Mouse (Mus musculus) embryonic facial prominence, embryonic 11.5 days (tissue): Measurements from ENCODE around the gene Mdm2. TPM values are rescaled to one million over a fixed set of nuclear protein-coding genes. Genes with fewer than 3 reads are reported as not detected.
"Not testable (repeated sequence)": the region's sequence is repeated elsewhere in the genome, so short reads cannot be mapped to it uniquely, and the experiment has no call there.

Source experiments
- ATAC-seq: fragments of 200-750 bp; cut with Nextera tagmentation; replicated peaks from 2 replicates; pipeline ENCODE4 v1.8.0; 2017; ENCODE audit warnings: low read depth; ENCODE audit not compliant: insufficient number of reproducible peaks, low FRiP score, low TSS enrichment
- DNase-seq: peaks from one replicate; pipeline ENCODE4 v3.0.0-alpha.2; 2015; ENCODE audit warnings: low spot score
- H3K27ac ChIP-seq: fragments of 300-500 bp; sonication (generic); replicated peaks from 2 replicates; pipeline ENCODE4 v1.5.1; 2014; ENCODE audit warnings: mild to moderate bottlenecking, low read depth, low read length, control low read depth
- H3K27me3 ChIP-seq: fragments of 300-500 bp; sonication (generic); 2 replicates; pipeline ENCODE4 v1.6.1; 2014; ENCODE audit warnings: mild to moderate bottlenecking, low read length, moderate library complexity, mixed read lengths; ENCODE audit not compliant: control insufficient read depth, insufficient read depth
- H3K36me3 ChIP-seq: fragments of 300-500 bp; sonication (generic); replicated peaks from 2 replicates; pipeline ENCODE4 v1.6.1; 2014; ENCODE audit warnings: low read depth, mild to moderate bottlenecking, low read length, moderate library complexity, mixed read lengths; ENCODE audit not compliant: control insufficient read depth, insufficient read depth
- H3K4me1 ChIP-seq: fragments of 300-500 bp; sonication (generic); 2 replicates; pipeline ENCODE4 v1.6.1; 2014; ENCODE audit warnings: low read length, mixed read lengths; ENCODE audit not compliant: control insufficient read depth, insufficient read depth
- H3K4me2 ChIP-seq: fragments of 300-500 bp; sonication (generic); 2 replicates; pipeline ENCODE4 v1.6.1; 2014; ENCODE audit warnings: low read depth, mild to moderate bottlenecking, control low read depth, low read length, moderate library complexity
- H3K4me3 ChIP-seq: fragments of 300-500 bp; sonication (generic); 2 replicates; pipeline ENCODE4 v1.5.1; 2014; ENCODE audit warnings: low read depth, low read length, control low read depth
- H3K9ac ChIP-seq: fragments of 300-500 bp; sonication (generic); replicated peaks from 2 replicates; pipeline ENCODE4 v1.6.1; 2014; ENCODE audit warnings: mild to moderate bottlenecking, control low read depth, low read length
- H3K9me3 ChIP-seq: fragments of 300-500 bp; sonication (generic); replicated peaks from 2 replicates; pipeline ENCODE4 v1.6.1; 2016; ENCODE audit warnings: mild to moderate bottlenecking, low read length, inconsistent platforms, mixed read lengths; ENCODE audit not compliant: control insufficient read depth
- WGBS: fragments of 180-500 bp; shearing (Covaris S2); extraction: QIAGEN DNeasy Blood & Tissue Kit; methylation state at CpG from one replicate; pipeline ENCODE4 v1.1.7; 2014; 5-methylcytosine and 5-hydroxymethylcytosine counted together
- polyA plus RNA-seq: library from polyadenylated mRNA; unstranded; fragments of >200 nt; fragmentation: Nextera tagmentation; extraction: Ambion mirVana; gene quantifications from 2 replicates; pipeline ENCODE4 v1.2.1, GENCODE M21; 2014

Gene Mdm2
- polyA plus RNA-seq, 1 experiment from 2014 or later, result 47.7 TPM

GRCm38 (mm10) chr10:117733626-117734025 lies 23.1 kb upstream of the Mdm2 start:
- not testable (repeated sequence) for H3K27me3 ChIP-seq, H3K4me2 ChIP-seq, DNase-seq, H3K27ac ChIP-seq, H3K9me3 ChIP-seq, ATAC-seq, H3K4me1 ChIP-seq, H3K9ac ChIP-seq, H3K4me3 ChIP-seq, H3K36me3 ChIP-seq
- WGBS, result 85% methylated on average over 8 of the region's 8 CpGs

- ATAC-seq (no peak), DNase-seq (no peak)
- Histone ChIP-seq H3K36me3 (no peaks in the 10 kb centered on the region; the same call in 1 of the 2 replicates), H3K4me3 (no peak overlapping the region), H3K9ac (no peak overlapping the region), H3K27me3 (no peaks in the 10 kb centered on the region), H3K4me2 (no peak overlapping the region), H3K27ac (no peak overlapping the region), H3K4me1 (no peaks in the 10 kb centered on the region), H3K9me3 (no peaks in the 10 kb centered on the region)
- WGBS, result 85% methylated on average over 14 of the region's 14 CpGs
These were observed 22.5 kb upstream of the Mdm2 start for GRCm38 (mm10) chr10:117732962-117733592.

GRCm38 (mm10) chr10:117732184-117732583 lies 21.6 kb upstream of the Mdm2 start:
- Histone ChIP-seq H3K9ac (no peak overlapping the region), H3K4me3 (no peak overlapping the region), H3K36me3 (no peaks in the 10 kb centered on the region; the same call in 1 of the 2 replicates), H3K27ac (no peak overlapping the region), H3K4me1 (no peaks in the 10 kb centered on the region), H3K9me3 (no peaks in the 10 kb centered on the region), H3K4me2 (no peak overlapping the region), H3K27me3 (no peaks in the 10 kb centered on the region)
- no peak for DNase-seq
- WGBS, result 89% methylated on average over 5 of the region's 5 CpGs
- no peak for ATAC-seq

- no peak overlapping the region for H3K4me3 ChIP-seq
- H3K9ac ChIP-seq, result no peak overlapping the region
- ATAC-seq, result no peak
- peak; percentile 23 for DNase-seq
- no peaks in the 10 kb centered on the region; the same call in 1 of the 2 replicates for H3K36me3 ChIP-seq
- 59% methylated on average over 14 of the region's 15 CpGs for WGBS
- H3K27me3 ChIP-seq, result no peaks in the 10 kb centered on the region
- H3K9me3 ChIP-seq, result no peaks in the 10 kb centered on the region
- H3K27ac ChIP-seq, result no peak overlapping the region
- H3K4me2 ChIP-seq, result no peak overlapping the region
- H3K4me1 ChIP-seq, result no peaks in the 10 kb centered on the region
These were observed 20.9 kb upstream of the Mdm2 start for GRCm38 (mm10) chr10:117731244-117732101.

- no peak overlapping the region for H3K4me3 ChIP-seq
- no peaks in the 10 kb centered on the region for H3K9me3 ChIP-seq
- no peak overlapping the region for H3K4me2 ChIP-seq
- H3K27ac ChIP-seq, result no peak overlapping the region
- H3K4me1 ChIP-seq, result no peaks in the 10 kb centered on the region
- DNase-seq (no peak), ATAC-seq (no peak)
- WGBS, result 91% methylated on average over 12 of the region's 12 CpGs
- no peaks in the 10 kb centered on the region for H3K36me3 ChIP-seq
- no peak overlapping the region for H3K9ac ChIP-seq
- H3K27me3 ChIP-seq, result no peaks in the 10 kb centered on the region
These were observed 20.2 kb upstream of the Mdm2 start for GRCm38 (mm10) chr10:117730637-117731203.

GRCm38 (mm10) chr10:117730140-117730539 lies 19.6 kb upstream of the Mdm2 start:
- Histone ChIP-seq H3K4me2 (no peak overlapping the region), H3K4me3 (no peak overlapping the region), H3K4me1 (no peaks in the 10 kb centered on the region), H3K27me3 (no peaks in the 10 kb centered on the region), H3K36me3 (no peaks in the 10 kb centered on the region), H3K27ac (no peak overlapping the region), H3K9ac (no peak overlapping the region), H3K9me3 (no peaks in the 10 kb centered on the region)
- 92% methylated on average over 7 of the region's 7 CpGs for WGBS
- no peak for DNase-seq
- ATAC-seq, result no peak

GRCm38 (mm10) chr10:117729139-117729814 lies 18.7 kb upstream of the Mdm2 start:
- no peak overlapping the region for H3K4me3 ChIP-seq
- H3K9me3 ChIP-seq, result no peaks in the 10 kb centered on the region
- H3K4me2 ChIP-seq, result no peak overlapping the region

More at GRCm38 (mm10) chr10:117729139-117729814, 18.7 kb upstream of the Mdm2 start:
- WGBS, result 73% methylated on average over 11 of the region's 11 CpGs
- no peak overlapping the region for H3K9ac ChIP-seq
- H3K27me3 ChIP-seq, result no peaks in the 10 kb centered on the region
- ATAC-seq (no peak), DNase-seq (no peak)
- H3K4me1 ChIP-seq, result no peaks in the 10 kb centered on the region
- no peaks in the 10 kb centered on the region for H3K36me3 ChIP-seq
- H3K27ac ChIP-seq, result no peak overlapping the region
